Mouse (Mus musculus): Measurements from ENCODE around the gene Pidd1. TPM values are rescaled to one million over a fixed set of nuclear protein-coding genes. Genes with fewer than 3 reads are reported as not detected.

Gene Pidd1
- polyA plus RNA-seq, 1 experiment from 2014 or later: 1.8 TPM

GRCm38 (mm10) chr7:141426948-141427730, 16.7 kb downstream of the Pidd1 start:
- Histone ChIP-seq H3K9me3 (ENCODE audit: control insufficient read depth, low read length) (no peaks in the 10 kb centered on the region), H3K27me3 (ENCODE audit: control insufficient read depth, insufficient read depth, low read length) (no peaks in the 10 kb centered on the region), H3K4me2 (replicated peaks; ENCODE audit: low read depth) (no peak overlapping the region), H3K4me3 (ENCODE audit: low read depth, low read length) (no peak overlapping the region), H3K9ac (ENCODE audit: low read length) (no peak overlapping the region), H3K4me1 (replicated peaks; ENCODE audit: control insufficient read depth, insufficient read depth) (no peaks in the 10 kb centered on the region; the same call in 1 of the 2 replicates), H3K27ac (replicated peaks) (no peak overlapping the region), H3K36me3 (ENCODE audit: control insufficient read depth, insufficient read depth, low read length) (peaks cover 7% of the 10 kb centered on the region; the same call in 1 of the 2 replicates)
- TF ChIP-seq EP300 (optimal IDR thresholded peaks at IDR 0.05) (no peak), CTCF (IDR thresholded peaks at IDR 0.05; ENCODE audit: low read depth) (no peak)
- ATAC-seq (ENCODE audit: low FRiP score, low TSS enrichment): no peak
- no peak for DNase-seq (ENCODE audit: low spot score)
- WGBS: 76% methylated on average over 12 of the region's 12 CpGs

GRCm38 (mm10) chr7:141423811-141424210, 20.0 kb downstream of the Pidd1 start:
- no peaks in the 10 kb centered on the region for H3K4me1 ChIP-seq (replicated peaks; ENCODE audit: control insufficient read depth, insufficient read depth)
- no peak for DNase-seq (ENCODE audit: low spot score)
- H3K4me2 ChIP-seq (replicated peaks; ENCODE audit: low read depth): no peak overlapping the region
- no peak for ATAC-seq (ENCODE audit: low FRiP score, low TSS enrichment)
- no peak overlapping the region for H3K9ac ChIP-seq (ENCODE audit: low read length)
- no peaks in the 10 kb centered on the region for H3K27me3 ChIP-seq (ENCODE audit: control insufficient read depth, insufficient read depth, low read length)
- H3K36me3 ChIP-seq (ENCODE audit: control insufficient read depth, insufficient read depth, low read length): no peaks in the 10 kb centered on the region
- H3K9me3 ChIP-seq (ENCODE audit: control insufficient read depth, low read length): no peaks in the 10 kb centered on the region
- H3K4me3 ChIP-seq (ENCODE audit: low read depth, low read length): no peak overlapping the region
- no peak for TF ChIP-seq EP300 (optimal IDR thresholded peaks at IDR 0.05)
- TF ChIP-seq CTCF (IDR thresholded peaks at IDR 0.05; ENCODE audit: low read depth): no peak
- H3K27ac ChIP-seq (replicated peaks): no peak overlapping the region
- 64% methylated on average over 4 of the region's 4 CpGs for WGBS

- no peaks in the 10 kb centered on the region for H3K36me3 ChIP-seq (ENCODE audit: control insufficient read depth, insufficient read depth, low read length)
- H3K9me3 ChIP-seq (ENCODE audit: control insufficient read depth, low read length): no peaks in the 10 kb centered on the region
- WGBS: 66% methylated on average over 9 of the region's 9 CpGs
- TF ChIP-seq EP300 (optimal IDR thresholded peaks at IDR 0.05) (no peak), CTCF (IDR thresholded peaks at IDR 0.05; ENCODE audit: low read depth) (no peak)
- no peaks in the 10 kb centered on the region for H3K4me1 ChIP-seq (replicated peaks; ENCODE audit: control insufficient read depth, insufficient read depth)
- H3K4me2 ChIP-seq (replicated peaks; ENCODE audit: low read depth): no peak overlapping the region
- H3K9ac ChIP-seq (ENCODE audit: low read length): no peak overlapping the region
- no peak for DNase-seq (ENCODE audit: low spot score)
- no peak overlapping the region for H3K27ac ChIP-seq (replicated peaks)
- no peak overlapping the region for H3K4me3 ChIP-seq (ENCODE audit: low read depth, low read length)
- ATAC-seq (ENCODE audit: low FRiP score, low TSS enrichment): peak; percentile 12; the same call in 1 of the 2 replicates
- H3K27me3 ChIP-seq (ENCODE audit: control insufficient read depth, insufficient read depth, low read length): no peaks in the 10 kb centered on the region
These were observed 23.7 kb downstream of the Pidd1 start for GRCm38 (mm10) chr7:141420030-141420702.

- 55% methylated on average over 7 of the region's 7 CpGs for WGBS
- no peak overlapping the region for H3K9ac ChIP-seq (ENCODE audit: low read length)
- no peak for ATAC-seq (ENCODE audit: low FRiP score, low TSS enrichment)
These were observed 24.9 kb downstream of the Pidd1 start for GRCm38 (mm10) chr7:141418970-141419369.

GRCm38 (mm10) chr7:141417731-141418681, 25.8 kb downstream of the Pidd1 start:
- no peak overlapping the region for H3K27ac ChIP-seq (replicated peaks)
- TF ChIP-seq CTCF (IDR thresholded peaks at IDR 0.05; ENCODE audit: low read depth) (peak; percentile 49), EP300 (optimal IDR thresholded peaks at IDR 0.05) (no peak)
- H3K36me3 ChIP-seq (ENCODE audit: control insufficient read depth, insufficient read depth, low read length): no peaks in the 10 kb centered on the region
- 72% methylated on average over 8 of the region's 8 CpGs for WGBS
- no peak overlapping the region for H3K4me2 ChIP-seq (replicated peaks; ENCODE audit: low read depth)
- ATAC-seq (ENCODE audit: low FRiP score, low TSS enrichment): no peak
- no peaks in the 10 kb centered on the region for H3K9me3 ChIP-seq (ENCODE audit: control insufficient read depth, low read length)
- no peaks in the 10 kb centered on the region for H3K27me3 ChIP-seq (ENCODE audit: control insufficient read depth, insufficient read depth, low read length)
- no peak overlapping the region for H3K4me3 ChIP-seq (ENCODE audit: low read depth, low read length)
- no peak for DNase-seq (ENCODE audit: low spot score)
- H3K9ac ChIP-seq (ENCODE audit: low read length): no peak overlapping the region
- 0 out of 2 replicates have a peak, but pooled peaks cover 3% of the 10 kb centered on the region for H3K4me1 ChIP-seq (replicated peaks; ENCODE audit: control insufficient read depth, insufficient read depth)

More at GRCm38 (mm10) chr7:141418970-141419369, 24.9 kb downstream of the Pidd1 start:
- H3K36me3 ChIP-seq (ENCODE audit: control insufficient read depth, insufficient read depth, low read length): no peaks in the 10 kb centered on the region
- peak; percentile 54 for DNase-seq (ENCODE audit: low spot score)
- no peaks in the 10 kb centered on the region for H3K4me1 ChIP-seq (replicated peaks; ENCODE audit: control insufficient read depth, insufficient read depth)
- no peaks in the 10 kb centered on the region for H3K27me3 ChIP-seq (ENCODE audit: control insufficient read depth, insufficient read depth, low read length)
- H3K27ac ChIP-seq (replicated peaks): no peak overlapping the region
- H3K9me3 ChIP-seq (ENCODE audit: control insufficient read depth, low read length): no peaks in the 10 kb centered on the region
- H3K4me2 ChIP-seq (replicated peaks; ENCODE audit: low read depth): no peak overlapping the region
- no peak overlapping the region for H3K4me3 ChIP-seq (ENCODE audit: low read depth, low read length)
- TF ChIP-seq EP300 (optimal IDR thresholded peaks at IDR 0.05): no peak
- no peak for TF ChIP-seq CTCF (IDR thresholded peaks at IDR 0.05; ENCODE audit: low read depth)
